Mouse (Mus musculus) forebrain, postnatal 0 days (tissue): ENCODE measurements at regions not wholly inside any gene's neighbourhood (a gene's known extent, or its start where the extent isn't known, plus 50 kb on each side); places are given as distances from the start of the nearest gene placed in this dataset.

Source experiments
- ATAC-seq: fragments of 200-750 bp; cut with Nextera tagmentation; 2 replicates; pipeline ENCODE4 v1.8.0; 2017; ENCODE audit warnings: mild to moderate bottlenecking, moderate library complexity
- DNase-seq: peaks from one replicate; pipeline ENCODE4 v3.0.0-alpha.2; 2015
- H3K27ac ChIP-seq: fragments of 300-500 bp; sonication (generic); 2 replicates; pipeline ENCODE4 v1.5.1; 2014; ENCODE audit warnings: low read depth, mild to moderate bottlenecking, antibody characterized with exemption, low read length, moderate library complexity, mixed read lengths
- H3K27me3 ChIP-seq: fragments of 300-500 bp; sonication (generic); 2 replicates; pipeline ENCODE4 v1.6.1; 2014; ENCODE audit warnings: mild to moderate bottlenecking, low read length, mixed read lengths; ENCODE audit not compliant: insufficient read depth
- H3K36me3 ChIP-seq: fragments of 300-500 bp; sonication (generic); 2 replicates; pipeline ENCODE4 v1.6.1; 2014; ENCODE audit warnings: mild to moderate bottlenecking, moderate library complexity; ENCODE audit not compliant: insufficient read depth
- H3K4me1 ChIP-seq: fragments of 300-500 bp; sonication (generic); 2 replicates; pipeline ENCODE4 v1.6.1; 2014; ENCODE audit warnings: antibody characterized with exemption; ENCODE audit not compliant: insufficient read depth
- H3K4me2 ChIP-seq: fragments of 300-500 bp; sonication (generic); 2 replicates; pipeline ENCODE4 v1.6.1; 2014; ENCODE audit warnings: low read depth, mild to moderate bottlenecking, moderate library complexity
- H3K4me3 ChIP-seq: fragments of 300-500 bp; sonication (generic); 2 replicates; pipeline ENCODE4 v1.5.1; 2014; ENCODE audit warnings: low read depth, low read length, mixed read lengths
- H3K9ac ChIP-seq: fragments of 300-500 bp; sonication (generic); 2 replicates; pipeline ENCODE4 v1.6.1; 2014; ENCODE audit warnings: mild to moderate bottlenecking
- H3K9me3 ChIP-seq: fragments of 300-500 bp; sonication (generic); 2 replicates; pipeline ENCODE4 v1.6.1; 2016; ENCODE audit warnings: low read length
- CTCF ChIP-seq: sonication (generic); IDR thresholded peaks from 2 replicates; pipeline ENCODE4 v1.5.1; 2016; ENCODE audit warnings: antibody characterized with exemption, control low read depth, low read depth
- WGBS: fragments of 180-500 bp; shearing (Covaris S2); extraction: QIAGEN DNeasy Blood & Tissue Kit; methylation state at CpG from one replicate; pipeline ENCODE4 v1.1.7; 2014; 5-methylcytosine and 5-hydroxymethylcytosine counted together

DNA sequence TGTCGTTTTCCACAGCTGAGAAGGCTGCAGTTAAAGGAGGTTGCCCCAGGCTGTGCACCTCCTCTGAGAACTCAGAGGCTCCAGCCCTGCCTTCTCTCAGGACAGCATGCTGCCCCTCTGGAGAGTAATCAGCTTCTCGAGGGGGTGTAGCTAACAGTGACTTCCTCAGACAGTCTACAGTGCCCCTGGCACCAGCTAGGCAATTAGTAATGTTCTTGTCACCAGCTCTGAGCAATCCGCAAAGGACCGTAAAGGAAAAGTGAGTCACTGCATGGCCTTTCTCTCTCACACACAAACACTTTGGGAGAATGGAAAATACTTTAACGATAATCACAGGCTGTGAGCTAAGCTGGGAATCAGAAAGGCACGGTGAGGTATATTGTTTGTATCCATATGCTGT lies 288.8 kb downstream of the Mtx2 start:
- no peak for DNase-seq

DNA sequence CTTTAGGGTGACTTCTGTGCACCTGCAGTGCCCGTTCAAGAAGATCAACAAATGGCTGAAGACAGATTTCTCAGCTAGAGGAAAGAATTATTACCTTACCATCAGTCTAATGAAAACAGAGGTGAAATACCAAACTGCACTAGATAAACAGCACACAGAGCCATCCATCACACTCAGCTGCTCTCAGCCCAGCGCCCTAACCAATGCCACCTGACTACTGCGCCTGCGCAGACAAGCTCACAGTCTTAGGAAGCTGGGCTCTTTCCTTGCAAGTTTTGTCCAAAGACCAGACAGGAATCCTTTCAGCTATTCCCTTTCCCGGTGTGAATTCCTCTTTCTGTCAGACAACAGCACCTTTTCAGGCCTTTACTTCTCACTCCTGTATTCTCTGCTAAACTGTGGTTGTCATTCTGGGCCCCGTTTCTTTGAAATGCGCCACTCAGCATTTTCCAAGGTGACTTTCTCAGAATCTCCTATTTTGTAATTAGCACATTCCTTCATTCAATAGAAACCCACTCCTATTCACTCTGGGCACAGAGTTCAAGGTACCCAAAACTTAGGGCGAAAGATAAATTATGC lies 292.8 kb downstream of the Mtx2 start:
- 85% methylated on average over 8 of the region's 8 CpGs for WGBS
- Histone ChIP-seq H3K36me3 (no peaks in the 10 kb centered on the region), H3K27me3 (no peaks in the 10 kb centered on the region), H3K4me1 (no peaks in the 10 kb centered on the region), H3K4me2 (no peak overlapping the region), H3K9me3 (no peaks in the 10 kb centered on the region), H3K27ac (no peak overlapping the region), H3K9ac (no peak overlapping the region), H3K4me3 (no peak overlapping the region)
- DNase-seq (no peak), ATAC-seq (no peak)
- no peak for TF ChIP-seq CTCF

More for the DNA sequence above, 288.8 kb downstream of the Mtx2 start:
- no peaks in the 10 kb centered on the region for H3K9me3 ChIP-seq
- H3K4me2 ChIP-seq: no peak overlapping the region
- no peak for TF ChIP-seq CTCF
- H3K4me3 ChIP-seq: no peak overlapping the region
- H3K27me3 ChIP-seq: no peaks in the 10 kb centered on the region
- no peaks in the 10 kb centered on the region for H3K4me1 ChIP-seq
- no peak overlapping the region for H3K27ac ChIP-seq
- 19% methylated on average over 6 of the region's 6 CpGs for WGBS
- H3K36me3 ChIP-seq: no peaks in the 10 kb centered on the region
- ATAC-seq: no peak
- no peak overlapping the region for H3K9ac ChIP-seq

- Histone ChIP-seq H3K36me3 (no peaks in the 10 kb centered on the region), H3K4me2 (no peak overlapping the region), H3K27ac (no peak overlapping the region), H3K9ac (no peak overlapping the region), H3K4me1 (no peaks in the 10 kb centered on the region), H3K4me3 (no peak overlapping the region), H3K9me3 (no peaks in the 10 kb centered on the region), H3K27me3 (no peaks in the 10 kb centered on the region)
- 95% methylated on average over 9 of the region's 9 CpGs for WGBS
- TF ChIP-seq CTCF: no peak
- DNase-seq (no peak), ATAC-seq (no peak)
Measured at GRCm38 (mm10) chr2:75119599-75119998, 294.0 kb downstream of the Mtx2 start.

DNA sequence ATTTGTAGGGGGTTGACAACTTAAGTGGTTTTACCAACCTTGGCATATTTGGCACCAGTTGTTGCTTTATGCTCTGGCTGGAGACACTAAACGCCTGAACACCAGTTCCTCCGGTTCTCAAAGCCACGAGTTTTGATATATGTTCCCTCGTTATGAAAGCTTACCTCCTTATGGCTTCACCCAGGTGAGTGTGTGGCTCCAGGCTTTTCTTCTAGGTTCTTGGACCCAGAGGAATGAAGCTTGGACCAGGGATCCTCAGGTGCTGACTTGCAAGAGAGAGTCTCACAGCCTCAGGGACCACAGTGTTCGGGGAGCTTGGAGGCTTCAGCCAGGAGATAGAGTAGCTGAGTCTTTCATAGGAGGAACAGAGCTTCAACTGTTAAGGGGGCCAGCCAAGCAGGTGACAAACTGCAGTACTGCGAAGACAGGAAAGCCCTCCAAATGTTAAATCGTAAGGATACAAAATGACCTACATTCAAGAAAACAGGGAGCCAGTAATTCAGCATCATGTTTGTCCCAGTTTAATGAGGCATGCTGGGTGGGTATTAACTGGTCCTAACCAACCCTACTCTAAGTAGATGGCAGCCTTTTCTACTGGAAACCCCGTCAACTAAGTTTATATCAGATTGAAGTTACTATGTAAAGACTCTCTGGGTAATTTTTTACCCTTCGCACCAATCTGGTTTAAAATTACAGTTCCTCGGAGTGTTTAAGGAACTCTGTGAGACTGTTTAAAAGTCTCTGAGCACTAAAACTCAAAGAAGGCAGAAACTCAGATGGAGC lies 307.9 kb downstream of the Mtx2 start:
- DNase-seq: no peak
- Histone ChIP-seq H3K4me3 (no peak overlapping the region), H3K27ac (no peak overlapping the region), H3K4me2 (no peak overlapping the region), H3K4me1 (peaks cover 7% of the 10 kb centered on the region; the same call in 1 of the 2 replicates), H3K36me3 (no peaks in the 10 kb centered on the region), H3K9me3 (no peaks in the 10 kb centered on the region), H3K27me3 (peaks cover 38% of the 10 kb centered on the region), H3K9ac (no peak overlapping the region)
- 74% methylated on average over 10 of the region's 10 CpGs for WGBS
- TF ChIP-seq CTCF: no peak
- no peak for ATAC-seq

GRCm38 (mm10) chr2:75136618-75137017 lies 311.0 kb downstream of the Mtx2 start:
- 13% methylated on average over 8 of the region's 8 CpGs for WGBS

DNA sequence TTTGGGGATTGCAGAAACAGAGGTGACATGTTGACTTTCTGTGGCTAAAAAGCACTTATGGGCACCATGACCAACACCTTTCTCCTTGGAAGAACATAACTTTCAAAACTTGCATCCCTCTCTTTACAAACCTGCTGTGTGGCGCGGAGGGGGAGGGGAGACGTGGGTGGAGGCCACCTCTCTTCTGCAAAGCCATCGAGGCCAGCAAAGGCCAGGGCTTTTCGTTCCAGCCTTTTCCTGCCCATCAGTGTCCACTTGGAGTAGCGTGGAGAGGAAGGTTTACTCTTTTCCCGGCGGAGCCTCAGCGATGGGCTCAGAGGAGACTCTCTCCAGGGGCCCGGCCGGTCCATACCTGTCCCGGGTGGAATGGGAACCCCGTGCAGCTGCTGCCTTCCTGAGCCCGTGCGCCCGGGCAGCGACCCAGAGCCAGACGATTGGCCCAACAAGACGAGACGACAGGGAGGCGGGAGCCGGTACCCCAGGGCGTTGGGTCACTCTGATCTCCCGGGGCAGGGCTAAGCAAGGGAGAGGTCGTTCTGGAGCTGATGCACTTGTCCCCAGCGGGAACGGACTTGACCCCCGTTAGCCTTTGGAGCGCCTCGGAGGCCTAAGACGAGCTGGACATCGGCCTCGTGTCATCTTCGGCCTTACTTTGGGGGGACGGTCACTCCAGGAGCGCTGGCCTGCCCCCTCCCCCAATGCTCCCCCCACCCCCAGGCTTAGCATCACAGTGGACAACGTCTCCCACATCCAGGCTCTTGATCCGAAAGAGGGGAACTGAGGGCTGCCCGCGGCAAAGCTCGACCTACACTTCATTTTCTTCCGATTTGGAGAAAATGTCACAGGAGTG lies 311.8 kb downstream of the Mtx2 start:
- peak overlapping the region; percentile 35 for H3K4me3 ChIP-seq
- no peaks in the 10 kb centered on the region for H3K9me3 ChIP-seq
- H3K36me3 ChIP-seq: no peaks in the 10 kb centered on the region
- peak overlapping the region; percentile 61 for H3K4me2 ChIP-seq
- 3% methylated on average over 42 of the region's 42 CpGs for WGBS
- peaks cover 7% of the 10 kb centered on the region; the same call in 1 of the 2 replicates for H3K4me1 ChIP-seq
- no peak overlapping the region for H3K27ac ChIP-seq
- H3K27me3 ChIP-seq: peaks cover 60% of the 10 kb centered on the region
- TF ChIP-seq CTCF: no peak
- H3K9ac ChIP-seq: peak overlapping the region; percentile 22; the same call in 1 of the 2 replicates
- ATAC-seq (no peak), DNase-seq (no peak)

More at GRCm38 (mm10) chr2:75136618-75137017, 311.0 kb downstream of the Mtx2 start:
- Histone ChIP-seq H3K4me3 (no peak overlapping the region), H3K27ac (no peak overlapping the region), H3K27me3 (peaks cover 60% of the 10 kb centered on the region), H3K4me1 (peaks cover 7% of the 10 kb centered on the region; the same call in 1 of the 2 replicates), H3K36me3 (no peaks in the 10 kb centered on the region), H3K4me2 (no peak overlapping the region), H3K9me3 (no peaks in the 10 kb centered on the region), H3K9ac (no peak overlapping the region)
- ATAC-seq: no peak
- no peak for DNase-seq
- no peak for TF ChIP-seq CTCF
